ENCODE assay signal across 8 mouse cellular contexts in genomic region chr11:80564975-80565965, GRCm38 (mm10).
A peak's percentile ranks its signal among the peaks of the same experiment; 100 is the strongest.
DNase-seq lines count a peak whose midpoint lies in the region.

No protein-coding gene starts in this region.

- DNase-seq in adrenal gland, postnatal 10 days: peak; percentile 23
- no peak for DNase-seq in adrenal gland, postnatal 25 days
- DNase-seq in layer of hippocampus, adult 9-11 months: peak; percentile 38
- DNase-seq in layer of hippocampus, postnatal 25 days (ENCODE audit: extremely low spot score in 1 of 2, low spot score in 1 of 2): no peak
- peak; percentile 74 to 76 for DNase-seq in cerebellum, postnatal 14 days
- DNase-seq in lung, postnatal 4 days: peak; percentile 50 to 53
- DNase-seq in gastrocnemius, postnatal 25 days: no peak
- DNase-seq in spleen, postnatal 36 days (ENCODE audit: low spot score in 2 of 2): no peak

Comparison
In these comparisons a context has a peak if more than half of its experiments do, and no peak if none do; other contexts are left out.
1. DNase-seq: peak in adrenal gland, postnatal 10 days (single experiment), layer of hippocampus, adult 9-11 months (single experiment), cerebellum, postnatal 14 days (2 of 2) and lung, postnatal 4 days (2 of 2); none in adrenal gland, postnatal 25 days (single experiment), layer of hippocampus, postnatal 25 days (0 of 2), gastrocnemius, postnatal 25 days (single experiment) and spleen, postnatal 36 days (0 of 2).